Mouse (Mus musculus) neural tube, embryonic 13.5 days (tissue): ENCODE measurements at regions not wholly inside any gene's neighbourhood (a gene's known extent, or its start where the extent isn't known, plus 50 kb on each side); places are given as distances from the start of the nearest gene placed in this dataset.

Experiments
- ATAC-seq: fragments of 200-750 bp; cut with Nextera tagmentation; 2 replicates; pipeline ENCODE4 v1.8.0; 2017; ENCODE audit warnings: low read depth, mild to moderate bottlenecking, moderate TSS enrichment, moderate library complexity
- H3K27ac ChIP-seq: fragments of 300-500 bp; sonication (generic); replicated peaks from 2 replicates; pipeline ENCODE4 v1.5.1; 2015; ENCODE audit warnings: moderate library complexity, mild to moderate bottlenecking, inconsistent platforms
- H3K27me3 ChIP-seq: fragments of 300-500 bp; sonication (generic); 2 replicates; pipeline ENCODE4 v1.6.1; 2015; ENCODE audit warnings: mild to moderate bottlenecking, inconsistent platforms
- H3K36me3 ChIP-seq: fragments of 300-500 bp; sonication (generic); 2 replicates; pipeline ENCODE4 v1.6.1; 2015; ENCODE audit warnings: mild to moderate bottlenecking, inconsistent platforms
- H3K4me1 ChIP-seq: fragments of 300-500 bp; sonication (generic); replicated peaks from 2 replicates; pipeline ENCODE4 v1.6.1; 2015; ENCODE audit warnings: inconsistent platforms
- H3K4me2 ChIP-seq: fragments of 300-500 bp; sonication (generic); 2 replicates; pipeline ENCODE4 v1.6.1; 2015; ENCODE audit warnings: inconsistent platforms, mild to moderate bottlenecking, moderate library complexity
- H3K4me3 ChIP-seq: fragments of 300-500 bp; sonication (generic); 2 replicates; pipeline ENCODE4 v1.5.1; 2015; ENCODE audit warnings: mild to moderate bottlenecking, inconsistent platforms
- H3K9ac ChIP-seq: fragments of 300-500 bp; sonication (generic); 2 replicates; pipeline ENCODE4 v1.6.1; 2015; ENCODE audit warnings: moderate library complexity, mild to moderate bottlenecking, inconsistent platforms
- H3K9me3 ChIP-seq: fragments of 300-500 bp; sonication (generic); 2 replicates; pipeline ENCODE4 v1.6.1; 2016; ENCODE audit warnings: inconsistent platforms
- WGBS: fragments of 180-500 bp; shearing (Covaris S2); methylation state at CpG from one replicate; pipeline ENCODE4 v1.1.7; 2015; 5-methylcytosine and 5-hydroxymethylcytosine counted together

DNA sequence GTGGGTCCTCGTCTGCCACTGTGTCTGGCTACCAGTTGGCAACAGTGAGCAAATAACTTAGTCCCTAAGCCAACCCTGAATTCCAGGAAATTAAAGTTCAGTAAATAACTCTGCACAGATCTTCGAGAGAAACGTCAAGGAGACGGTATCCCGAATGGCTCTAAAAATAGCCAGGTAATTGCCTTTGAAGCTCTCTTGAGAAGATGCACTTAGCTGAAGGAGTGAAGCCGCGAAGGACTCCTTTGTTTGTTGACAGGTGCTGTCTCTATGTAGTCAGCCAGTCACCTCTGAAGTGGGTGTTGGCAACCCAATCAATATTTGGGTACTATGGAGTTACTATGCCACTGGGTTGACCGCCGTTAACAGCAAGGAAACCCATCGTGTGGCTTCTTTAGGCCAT, 189.3 kb upstream of the Lrig1 start:
- H3K4me1 ChIP-seq: no peaks in the 10 kb centered on the region
- no peaks in the 10 kb centered on the region for H3K9me3 ChIP-seq
- no peak overlapping the region for H3K4me2 ChIP-seq
- H3K27ac ChIP-seq: no peak overlapping the region
- H3K9ac ChIP-seq: no peak overlapping the region
- WGBS: 92% methylated on average over 10 of the region's 10 CpGs
- ATAC-seq: no peak
- no peak overlapping the region for H3K4me3 ChIP-seq
- H3K27me3 ChIP-seq: no peaks in the 10 kb centered on the region
- H3K36me3 ChIP-seq: no peaks in the 10 kb centered on the region

DNA sequence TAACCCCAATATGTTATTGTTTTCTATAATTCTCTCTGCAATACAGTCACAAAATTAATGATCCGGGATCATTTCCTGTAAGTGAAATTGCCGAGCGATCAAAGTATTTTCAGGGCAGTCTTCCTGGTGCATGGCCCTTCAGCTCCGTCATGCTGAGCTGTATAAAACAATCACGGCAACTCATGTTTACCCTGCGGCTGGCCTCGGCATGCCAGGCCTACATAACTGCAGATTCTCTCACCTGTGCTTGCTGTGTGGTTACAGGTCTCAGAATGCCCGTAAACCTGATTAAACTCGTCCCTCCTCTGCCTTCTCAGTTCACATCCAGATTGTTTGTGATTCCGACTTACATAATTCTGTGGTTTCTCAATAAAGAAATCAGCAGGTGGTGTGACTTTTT, 181.2 kb upstream of the Lrig1 start:
- Histone ChIP-seq H3K9ac (no peak overlapping the region), H3K27ac (no peak overlapping the region), H3K9me3 (no peaks in the 10 kb centered on the region), H3K27me3 (no peaks in the 10 kb centered on the region), H3K4me2 (no peak overlapping the region), H3K4me3 (no peak overlapping the region), H3K4me1 (no peaks in the 10 kb centered on the region), H3K36me3 (no peaks in the 10 kb centered on the region)
- no peak for ATAC-seq
- 77% methylated on average over 10 of the region's 10 CpGs for WGBS

DNA sequence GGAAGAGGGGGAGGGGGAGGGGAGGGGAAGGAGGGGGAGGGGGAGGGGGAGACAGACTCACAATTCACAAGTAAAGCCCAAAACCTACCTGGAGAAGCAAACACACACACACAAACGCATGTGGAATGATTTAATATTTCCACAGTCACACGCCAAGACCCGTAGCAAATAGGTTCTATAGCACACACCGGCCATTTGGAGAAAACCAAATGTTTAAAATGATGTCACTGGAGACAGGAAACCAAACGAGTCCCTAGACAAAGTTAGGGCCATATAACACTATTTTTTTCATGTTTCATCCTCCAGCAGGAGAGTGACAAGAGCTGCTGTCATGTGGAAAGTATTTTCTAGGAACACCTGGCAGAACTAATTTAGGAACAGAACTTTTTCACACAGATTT, 175.9 kb upstream of the Lrig1 start:
- Histone ChIP-seq H3K36me3 (no peaks in the 10 kb centered on the region), H3K4me1 (no peaks in the 10 kb centered on the region), H3K27ac (no peak overlapping the region), H3K4me2 (no peak overlapping the region), H3K27me3 (no peaks in the 10 kb centered on the region), H3K9me3 (no peaks in the 10 kb centered on the region), H3K9ac (no peak overlapping the region), H3K4me3 (no peak overlapping the region)
- no peak for ATAC-seq
- WGBS: 80% methylated on average over 5 of the region's 5 CpGs

DNA sequence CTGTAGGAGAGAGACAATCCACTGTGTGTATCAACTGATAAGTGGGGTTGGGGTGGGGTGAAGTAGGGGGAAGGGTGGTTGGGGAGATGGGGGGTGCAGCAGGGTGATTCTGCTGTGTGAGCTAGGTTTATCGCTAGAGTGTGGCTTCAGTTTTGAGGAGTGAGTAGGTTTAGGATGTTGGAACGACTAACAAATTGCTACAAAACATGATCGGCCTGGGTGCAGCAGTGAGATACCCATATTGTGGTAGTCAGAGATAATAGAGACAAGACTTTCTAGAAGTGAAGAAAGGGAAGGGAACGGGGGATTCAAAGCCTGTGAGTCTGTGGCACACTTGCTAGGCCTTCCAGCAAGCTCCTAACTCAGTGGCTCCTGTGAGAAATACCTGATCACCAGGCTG, 175.1 kb upstream of the Lrig1 start:
- no peak overlapping the region for H3K4me3 ChIP-seq
- no peaks in the 10 kb centered on the region for H3K9me3 ChIP-seq
- no peak for ATAC-seq
- no peaks in the 10 kb centered on the region for H3K36me3 ChIP-seq
- no peak overlapping the region for H3K4me2 ChIP-seq
- H3K4me1 ChIP-seq: no peaks in the 10 kb centered on the region
- no peak overlapping the region for H3K27ac ChIP-seq
- H3K9ac ChIP-seq: no peak overlapping the region
- H3K27me3 ChIP-seq: no peaks in the 10 kb centered on the region
- 93% methylated on average over 4 of the region's 4 CpGs for WGBS

- no peak for ATAC-seq
Measured at GRCm38 (mm10) chr6:94874415-94874814, 174.5 kb upstream of the Lrig1 start.

GRCm38 (mm10) chr6:94867952-94868351, 168.0 kb upstream of the Lrig1 start:
- Histone ChIP-seq H3K27ac (no peak overlapping the region), H3K27me3 (no peaks in the 10 kb centered on the region), H3K4me3 (no peak overlapping the region), H3K9me3 (no peaks in the 10 kb centered on the region), H3K4me1 (no peaks in the 10 kb centered on the region), H3K36me3 (no peaks in the 10 kb centered on the region), H3K4me2 (no peak overlapping the region), H3K9ac (no peak overlapping the region)
- ATAC-seq: no peak
- WGBS: 58% methylated on average over 3 of the region's 3 CpGs

More at GRCm38 (mm10) chr6:94874415-94874814, 174.5 kb upstream of the Lrig1 start:
- WGBS: 90% methylated on average over 1 of the region's 1 CpGs
- Histone ChIP-seq H3K9me3 (no peaks in the 10 kb centered on the region), H3K36me3 (no peaks in the 10 kb centered on the region), H3K27me3 (no peaks in the 10 kb centered on the region), H3K4me2 (no peak overlapping the region), H3K27ac (no peak overlapping the region), H3K4me3 (no peak overlapping the region), H3K4me1 (no peaks in the 10 kb centered on the region), H3K9ac (no peak overlapping the region)

DNA sequence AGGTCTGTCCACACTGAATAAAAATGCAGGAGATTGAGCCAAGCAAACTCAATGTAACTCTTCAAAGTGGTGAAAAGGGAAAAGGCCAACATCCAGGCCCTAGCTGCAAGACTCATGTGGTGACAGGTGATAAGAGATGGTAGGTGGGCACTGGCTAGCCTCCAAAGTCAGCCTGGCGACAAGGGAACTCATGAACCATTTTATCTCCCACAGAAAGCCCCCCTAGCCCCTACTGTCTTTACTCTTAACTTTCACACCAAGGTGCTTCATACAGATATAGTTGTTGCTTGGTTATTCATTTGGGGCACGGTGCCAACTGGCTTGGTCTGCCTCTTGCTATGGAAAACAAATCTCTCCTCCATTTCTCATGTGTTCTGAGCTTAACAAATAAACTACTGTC, 165.5 kb upstream of the Lrig1 start:
- WGBS: 80% methylated on average over 2 of the region's 2 CpGs
- no peak for ATAC-seq
- Histone ChIP-seq H3K27me3 (no peaks in the 10 kb centered on the region), H3K9me3 (no peaks in the 10 kb centered on the region), H3K4me2 (no peak overlapping the region), H3K4me3 (no peak overlapping the region), H3K36me3 (no peaks in the 10 kb centered on the region), H3K9ac (no peak overlapping the region), H3K4me1 (no peaks in the 10 kb centered on the region), H3K27ac (no peak overlapping the region)

DNA sequence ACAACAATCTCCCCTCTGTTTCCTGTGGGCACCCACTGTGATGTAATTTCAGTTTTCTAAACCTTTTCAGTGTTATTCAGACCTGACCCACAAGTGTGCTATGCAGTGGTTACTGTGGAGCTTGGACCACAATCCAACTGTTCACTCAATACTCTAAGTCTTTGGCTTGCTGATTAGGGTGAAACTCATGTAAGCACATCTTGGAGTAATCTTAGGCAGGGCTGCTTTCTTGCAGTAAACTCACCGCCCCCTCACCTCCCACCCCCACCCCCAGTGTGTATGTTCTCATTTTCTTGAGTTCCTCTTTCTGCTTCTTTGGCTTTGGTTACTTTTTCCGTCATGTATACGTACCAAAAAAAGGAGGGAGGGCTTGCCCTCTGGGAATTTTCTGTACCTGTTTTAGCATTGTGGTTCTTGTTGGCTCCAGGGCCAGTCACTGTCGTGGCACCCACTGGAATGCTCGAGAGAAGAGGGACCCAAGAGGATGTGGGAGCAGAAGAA, 158.2 kb upstream of the Lrig1 start:
- H3K9me3 ChIP-seq: no peaks in the 10 kb centered on the region
- H3K36me3 ChIP-seq: no peaks in the 10 kb centered on the region
- no peak for ATAC-seq
- H3K4me2 ChIP-seq: no peak overlapping the region
- no peak overlapping the region for H3K9ac ChIP-seq
- no peak overlapping the region for H3K27ac ChIP-seq
- H3K4me1 ChIP-seq: no peaks in the 10 kb centered on the region
- no peak overlapping the region for H3K4me3 ChIP-seq
- 75% methylated on average over 5 of the region's 5 CpGs for WGBS
- H3K27me3 ChIP-seq: no peaks in the 10 kb centered on the region

DNA sequence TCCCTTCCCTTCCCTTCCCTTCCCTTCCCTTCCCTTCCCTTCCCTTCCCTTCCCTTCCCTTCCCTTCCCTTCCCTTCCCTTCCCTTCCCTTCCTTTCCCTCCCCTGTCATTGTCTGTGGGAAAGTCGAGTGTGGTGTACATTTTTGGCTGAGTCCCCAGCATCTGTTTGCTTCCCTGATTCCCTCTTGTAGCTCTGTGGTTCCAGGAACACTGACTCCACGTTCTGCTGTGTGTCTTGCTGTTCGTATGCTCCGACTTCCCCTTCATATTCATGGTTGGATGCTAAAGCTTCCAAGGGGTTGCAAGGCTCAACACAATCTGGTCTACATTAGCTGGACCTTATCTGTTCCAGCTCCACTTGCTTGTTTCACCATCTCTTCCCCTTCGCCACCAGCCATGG, 150.2 kb upstream of the Lrig1 start:
- no peaks in the 10 kb centered on the region for H3K27me3 ChIP-seq
- no peak for ATAC-seq
- no peak overlapping the region for H3K27ac ChIP-seq
- WGBS: 77% methylated on average over 5 of the region's 5 CpGs
- no peak overlapping the region for H3K4me3 ChIP-seq
- H3K4me2 ChIP-seq: no peak overlapping the region
- H3K9ac ChIP-seq: no peak overlapping the region
- no peaks in the 10 kb centered on the region for H3K4me1 ChIP-seq
- H3K9me3 ChIP-seq: no peaks in the 10 kb centered on the region
- no peaks in the 10 kb centered on the region for H3K36me3 ChIP-seq

DNA sequence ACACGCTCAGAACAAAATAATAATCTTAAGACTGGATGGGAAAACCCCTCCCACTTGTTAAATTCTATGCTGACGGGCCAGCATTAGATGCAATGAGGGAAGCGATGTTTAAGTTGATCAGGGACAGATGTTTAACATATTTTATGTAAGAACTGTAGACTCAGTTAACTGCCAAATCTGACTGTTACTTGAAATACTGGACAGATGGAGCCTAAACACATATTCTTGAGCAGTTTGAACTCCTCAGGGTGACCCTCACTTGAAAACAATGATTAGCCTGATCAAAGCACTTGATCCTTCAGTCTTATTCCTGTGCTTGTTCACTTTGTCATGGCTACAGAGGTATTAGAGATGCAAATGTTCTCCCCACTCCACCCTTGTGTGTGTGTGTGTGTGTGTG, 149.6 kb upstream of the Lrig1 start:
- Histone ChIP-seq H3K9ac (no peak overlapping the region), H3K27me3 (no peaks in the 10 kb centered on the region), H3K27ac (no peak overlapping the region), H3K4me1 (no peaks in the 10 kb centered on the region), H3K4me2 (no peak overlapping the region), H3K9me3 (no peaks in the 10 kb centered on the region), H3K36me3 (no peaks in the 10 kb centered on the region), H3K4me3 (no peak overlapping the region)
- WGBS: 81% methylated on average over 3 of the region's 3 CpGs
- ATAC-seq: no peak

GRCm38 (mm10) chr6:94848437-94848836, 148.5 kb upstream of the Lrig1 start:
- Histone ChIP-seq H3K4me3 (no peak overlapping the region), H3K4me2 (no peak overlapping the region), H3K36me3 (no peaks in the 10 kb centered on the region), H3K27ac (no peak overlapping the region), H3K9ac (no peak overlapping the region), H3K4me1 (no peaks in the 10 kb centered on the region), H3K9me3 (no peaks in the 10 kb centered on the region), H3K27me3 (no peaks in the 10 kb centered on the region)
- 85% methylated on average over 1 of the region's 1 CpGs for WGBS
- no peak for ATAC-seq

DNA sequence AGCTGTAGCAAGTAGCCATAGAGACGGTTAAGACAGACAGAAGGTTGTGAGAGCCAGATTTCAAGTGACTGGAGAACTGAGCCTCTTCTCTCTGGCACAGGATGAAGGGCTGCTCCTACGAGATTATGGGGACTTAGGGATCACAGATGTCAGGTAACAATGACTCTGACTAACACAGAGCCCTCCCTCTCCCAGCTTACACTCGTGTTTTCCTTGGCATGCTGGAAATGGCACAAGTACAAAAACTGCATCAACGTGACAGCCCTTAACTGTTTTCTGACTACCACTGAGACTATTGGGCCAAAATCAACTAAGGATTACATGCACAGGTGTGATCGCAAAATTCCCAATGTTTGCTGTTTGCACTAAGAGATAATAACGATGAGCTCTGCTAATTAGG, 145.9 kb upstream of the Lrig1 start:
- Histone ChIP-seq H3K4me3 (no peak overlapping the region), H3K27me3 (no peaks in the 10 kb centered on the region), H3K36me3 (no peaks in the 10 kb centered on the region), H3K9ac (no peak overlapping the region), H3K4me1 (no peaks in the 10 kb centered on the region), H3K27ac (no peak overlapping the region), H3K4me2 (no peak overlapping the region), H3K9me3 (no peaks in the 10 kb centered on the region)
- no peak for ATAC-seq
- 82% methylated on average over 6 of the region's 6 CpGs for WGBS

- H3K9me3 ChIP-seq: no peaks in the 10 kb centered on the region
- H3K4me1 ChIP-seq: peaks cover 4% of the 10 kb centered on the region; the same call in 1 of the 2 replicates
- H3K9ac ChIP-seq: no peak overlapping the region
- ATAC-seq: no peak
- H3K27ac ChIP-seq: no peak overlapping the region
- WGBS: 67% methylated on average over 9 of the region's 9 CpGs
- no peak overlapping the region for H3K4me3 ChIP-seq
- no peak overlapping the region for H3K4me2 ChIP-seq
- H3K27me3 ChIP-seq: no peaks in the 10 kb centered on the region
- no peaks in the 10 kb centered on the region for H3K36me3 ChIP-seq
Measured at GRCm38 (mm10) chr6:94842856-94843255, 142.9 kb upstream of the Lrig1 start.
